Mouse (Mus musculus): ENCODE measurements around the gene Gm1330. TPM values are rescaled to one million over a fixed set of nuclear protein-coding genes. Genes with fewer than 3 reads are reported as not detected.
"Not testable (repeated sequence)": the region's sequence is repeated elsewhere in the genome, so short reads cannot be mapped to it uniquely, and the experiment has no call there.

Gm1330 gene
- polyA plus RNA-seq (2014; fragmentation: Nextera tagmentation; extraction: Ambion mirVana), result not detected in 2 replicates

- no peak within 1 kb of the TSS for H3K9ac ChIP-seq
- H3K27me3 ChIP-seq (ENCODE audit: insufficient read depth, low read length), result no peaks in the 10 kb centered on the region
- no peak within 1 kb of the TSS for H3K27ac ChIP-seq (ENCODE audit: low read depth)
- no peak for DNase-seq
- H3K36me3 ChIP-seq (ENCODE audit: insufficient read depth), result no peaks in the 10 kb centered on the region
- no peak within 1 kb of the TSS for H3K4me3 ChIP-seq (ENCODE audit: low read depth, low read length)
- H3K4me2 ChIP-seq, result no peak within 1 kb of the TSS
- TF ChIP-seq CTCF (IDR thresholded peaks at IDR 0.05; ENCODE audit: low read depth), result no peak
- H3K4me1 ChIP-seq (ENCODE audit: insufficient read depth), result no peaks in the 10 kb centered on the region
- ATAC-seq (ENCODE audit: insufficient read depth), result no peak
- no peaks in the 10 kb centered on the region for H3K9me3 ChIP-seq (ENCODE audit: low read depth, low read length)
These were observed at the start of gene Gm1330 for GRCm38 (mm10) chr2:149003151-149003550. Gene Gm1330 (minus strand): TSS chr2:149003251.

DNA sequence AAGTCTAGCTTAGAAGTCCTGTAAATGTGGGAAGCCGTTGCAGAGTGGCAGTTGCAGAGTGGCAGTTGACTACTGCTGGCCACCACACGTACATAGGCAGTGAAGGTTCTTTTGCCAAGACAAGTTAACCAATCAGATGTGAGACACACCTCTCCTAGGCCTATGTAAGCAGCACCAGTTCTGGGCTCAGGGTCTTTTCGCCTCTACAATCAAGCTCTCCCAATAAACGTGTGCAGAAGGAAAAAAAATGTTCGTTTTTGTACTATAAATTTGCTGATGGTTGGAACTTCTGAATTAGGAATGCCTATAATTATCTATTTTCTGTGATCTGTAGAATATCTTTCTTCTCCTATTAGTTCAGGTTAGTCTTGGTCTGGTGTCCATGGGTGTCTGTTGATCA is 14.1 kb upstream of the Gm1330 start, which contains the start of gene Gm10750:
Gene Gm10750, minus strand, starts transcription at position 101 of the 400 bp plus-strand sequence.
- not testable (repeated sequence) for H3K4me1 ChIP-seq (ENCODE audit: insufficient read depth); H3K27ac ChIP-seq (ENCODE audit: low read depth); DNase-seq; H3K9ac ChIP-seq; H3K4me3 ChIP-seq (ENCODE audit: low read depth, low read length); H3K36me3 ChIP-seq (ENCODE audit: insufficient read depth); H3K27me3 ChIP-seq (ENCODE audit: insufficient read depth, low read length); ATAC-seq (ENCODE audit: insufficient read depth); H3K4me2 ChIP-seq; H3K9me3 ChIP-seq (ENCODE audit: low read depth, low read length)
- 67% methylated on average over 5 of the region's 5 CpGs for WGBS

DNA sequence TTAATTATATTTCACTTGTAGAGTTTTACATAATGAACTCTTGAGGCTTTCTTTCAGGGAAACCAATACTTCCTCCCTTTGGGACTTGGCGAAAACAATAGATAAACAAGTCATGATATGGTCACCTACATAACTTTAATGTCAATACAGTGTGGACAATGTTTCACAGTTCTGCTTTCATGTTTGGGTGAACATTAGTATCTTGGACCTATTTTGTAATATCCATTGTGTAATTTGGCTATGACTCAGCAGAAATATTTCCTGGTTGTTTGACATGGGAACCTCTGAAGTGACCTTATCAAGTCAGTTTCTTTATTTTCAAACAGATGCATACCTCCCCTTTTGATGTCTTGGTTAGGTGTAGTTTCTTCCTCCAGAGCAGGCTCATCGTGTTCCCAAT is 1.8 kb upstream of the Gm1330 start:
- Histone ChIP-seq H3K4me3 (ENCODE audit: low read depth, low read length) (no peak overlapping the region), H3K27me3 (ENCODE audit: insufficient read depth, low read length) (no peaks in the 10 kb centered on the region), H3K9me3 (ENCODE audit: low read depth, low read length) (no peaks in the 10 kb centered on the region), H3K9ac (no peak overlapping the region), H3K4me2 (no peak overlapping the region), H3K27ac (ENCODE audit: low read depth) (no peak overlapping the region), H3K36me3 (ENCODE audit: insufficient read depth) (no peaks in the 10 kb centered on the region), H3K4me1 (ENCODE audit: insufficient read depth) (no peaks in the 10 kb centered on the region)
- no peak for DNase-seq
- no peak for ATAC-seq (ENCODE audit: insufficient read depth)
- WGBS, result 76% methylated on average over 2 of the region's 2 CpGs
- TF ChIP-seq CTCF (IDR thresholded peaks at IDR 0.05; ENCODE audit: low read depth), result no peak

GRCm38 (mm10) chr2:148995133-148995532 is 7.9 kb downstream of the Gm1330 start:
- H3K36me3 ChIP-seq (ENCODE audit: insufficient read depth), result no peaks in the 10 kb centered on the region
- no peaks in the 10 kb centered on the region for H3K4me1 ChIP-seq (ENCODE audit: insufficient read depth)
- no peak for ATAC-seq (ENCODE audit: insufficient read depth)
- no peak overlapping the region for H3K9ac ChIP-seq
- no peak overlapping the region for H3K27ac ChIP-seq (ENCODE audit: low read depth)
- no peaks in the 10 kb centered on the region for H3K9me3 ChIP-seq (ENCODE audit: low read depth, low read length)
- TF ChIP-seq CTCF (IDR thresholded peaks at IDR 0.05; ENCODE audit: low read depth), result no peak
- no peak overlapping the region for H3K4me2 ChIP-seq
- 87% methylated on average over 2 of the region's 2 CpGs for WGBS
- DNase-seq, result no peak
- H3K27me3 ChIP-seq (ENCODE audit: insufficient read depth, low read length), result no peaks in the 10 kb centered on the region
- no peak overlapping the region for H3K4me3 ChIP-seq (ENCODE audit: low read depth, low read length)

Other genes starting within 250 kb of the Gm1330 start
- gene Cst11, start 231.8 kb downstream of the Gm1330 start, polyA plus RNA-seq (2014; fragmentation: Nextera tagmentation; extraction: Ambion mirVana), result not detected in 2 replicates
- not detected in 2 replicates for gene 8030411F24Rik, start 221.2 kb downstream of the Gm1330 start, polyA plus RNA-seq (2014; fragmentation: Nextera tagmentation; extraction: Ambion mirVana)
- not detected in 2 replicates for gene Cst12, start 213.9 kb downstream of the Gm1330 start, polyA plus RNA-seq (2014; fragmentation: Nextera tagmentation; extraction: Ambion mirVana)
- gene Cst8, start 204.5 kb downstream of the Gm1330 start, polyA plus RNA-seq (2014; fragmentation: Nextera tagmentation; extraction: Ambion mirVana), result not detected in 2 replicates
- gene Cst13, start 183.2 kb downstream of the Gm1330 start, polyA plus RNA-seq (2014; fragmentation: Nextera tagmentation; extraction: Ambion mirVana), result not detected in 2 replicates
- 0.49 TPM in 1 of 2 replicates, not detected in the other for gene Cst9, start 168.1 kb downstream of the Gm1330 start, polyA plus RNA-seq (2014; fragmentation: Nextera tagmentation; extraction: Ambion mirVana)
- gene 9230104L09Rik, start 138.2 kb downstream of the Gm1330 start, polyA plus RNA-seq (2014; fragmentation: Nextera tagmentation; extraction: Ambion mirVana), result not detected in 2 replicates
- 481 and 484 TPM in 2 replicates for gene Cst3, start 127.6 kb downstream of the Gm1330 start, polyA plus RNA-seq (2014; fragmentation: Nextera tagmentation; extraction: Ambion mirVana)
- not detected in 2 replicates for gene Gm10750, start 14.0 kb upstream of the Gm1330 start, polyA plus RNA-seq (2014; fragmentation: Nextera tagmentation; extraction: Ambion mirVana)

All from lung, embryonic 14.5 days (tissue).